Comparison of ENCODE assay signal across 14 mouse cellular contexts in genomic region chr19:47408656-47409055, GRCm38 (mm10). TPM values are rescaled to one million over a fixed set of nuclear protein-coding genes. Genes with fewer than 3 reads are reported as not detected.
A peak's percentile ranks its signal among the peaks of the same experiment; 100 is the strongest.
DNase-seq lines count a peak whose midpoint lies in the region; ATAC-seq and TF ChIP-seq lines count a peak whose summit lies in the region.
"Had no signal": no experiment of that assay in that cellular context is flagged by ENCODE, and none has a peak within 500 bp of the region (broad histone marks: within the 10 kb centered on the region; RNA-seq: fewer than 3 reads in every experiment).

No protein-coding gene starts in this region.

- no peak for TF ChIP-seq CTCF in kidney, postnatal 0 days (IDR thresholded peaks at IDR 0.05; ENCODE audit: low read depth)

- 0 out of 2 replicates have a peak, but pooled peaks have one; percentile 50 for ATAC-seq in frontal cortex, adult (ENCODE audit: low TSS enrichment)
- no peak for ATAC-seq in kidney, postnatal 0 days (replicated peaks; ENCODE audit: low FRiP score, low read depth)
- ATAC-seq in embryonic facial prominence, embryonic 12.5 days (ENCODE audit: insufficient number of reproducible peaks, insufficient read depth, low FRiP score, low TSS enrichment) = no peak
- ATAC-seq: intestine, postnatal 0 days; lung, postnatal 0 days had no signal

- H3K4me3 ChIP-seq in kidney, postnatal 0 days (replicated peaks; ENCODE audit: low read depth, low read length) = no peak overlapping the region
- no peak overlapping the region for H3K4me3 ChIP-seq in embryonic facial prominence, embryonic 12.5 days
- H3K4me3 ChIP-seq: stomach, embryonic 15.5 days had no signal

- no peak overlapping the region for H3K4me2 ChIP-seq in kidney, postnatal 0 days (ENCODE audit: low read length)
- H3K4me2 ChIP-seq in embryonic facial prominence, embryonic 12.5 days (replicated peaks) = no peak overlapping the region
- H3K4me2 ChIP-seq: stomach, embryonic 15.5 days had no signal

- intact Hi-C loops in heart, postnatal 10 days (cut with DNase I) = no loop called here

- no peak overlapping the region for H3K27ac ChIP-seq in kidney, postnatal 0 days
- peak overlapping the region; percentile 4; the same call in 1 of the 2 replicates for H3K27ac ChIP-seq in embryonic facial prominence, embryonic 12.5 days
- H3K27ac ChIP-seq: stomach, embryonic 15.5 days had no signal

- H3K36me3 ChIP-seq in kidney, postnatal 0 days (ENCODE audit: insufficient read depth, low read length) = no peaks in the 10 kb centered on the region
- H3K36me3 ChIP-seq in embryonic facial prominence, embryonic 12.5 days = no peaks in the 10 kb centered on the region; the same call in 1 of the 2 replicates

- 50% methylated on average over 7 of the region's 7 CpGs for WGBS in kidney, postnatal 0 days
- WGBS in embryonic facial prominence, embryonic 12.5 days = 31% methylated on average over 7 of the region's 7 CpGs

- DNase-seq in frontal cortex, postnatal 36 days (ENCODE audit: low spot score in 2 of 2) = no peak
- DNase-seq in kidney, postnatal 0 days (ENCODE audit: low spot score) = peak; percentile 58
- DNase-seq in kidney, postnatal 14 days = no peak
- peak; percentile 52 to 60 for DNase-seq in heart, postnatal 10 days
- DNase-seq in left cerebral cortex, adult 11 months (ENCODE audit: low spot score) = no peak
- no peak for DNase-seq in adrenal gland, adult 8-10 months
- DNase-seq: B cell, adult 2 months; cerebellum, adult 8-10 months; thymus, postnatal 36 days had no signal

- H3K27me3 ChIP-seq in kidney, postnatal 0 days (ENCODE audit: insufficient read depth, low read length) = no peaks in the 10 kb centered on the region
- no peaks in the 10 kb centered on the region for H3K27me3 ChIP-seq in embryonic facial prominence, embryonic 12.5 days
- H3K27me3 ChIP-seq: stomach, embryonic 15.5 days had no signal

- H3K9me3 ChIP-seq in kidney, postnatal 0 days (replicated peaks; ENCODE audit: low read length) = no peaks in the 10 kb centered on the region
- no peaks in the 10 kb centered on the region for H3K9me3 ChIP-seq in embryonic facial prominence, embryonic 12.5 days
- H3K9me3 ChIP-seq: stomach, embryonic 15.5 days had no signal

- peaks cover 8% of the 10 kb centered on the region; the same call in 1 of the 2 replicates for H3K4me1 ChIP-seq in kidney, postnatal 0 days (replicated peaks; ENCODE audit: insufficient read depth, low read length)
- H3K4me1 ChIP-seq in embryonic facial prominence, embryonic 12.5 days = peaks cover 23% of the 10 kb centered on the region; the same call in 1 of the 2 replicates

- H3K9ac ChIP-seq in kidney, postnatal 0 days (ENCODE audit: low read depth, low read length) = no peak overlapping the region
- no peak overlapping the region for H3K9ac ChIP-seq in embryonic facial prominence, embryonic 12.5 days
- H3K9ac ChIP-seq: stomach, embryonic 15.5 days had no signal

RNA-seq across cellular contexts. Expression of gene Sh3pxd2a, which starts 55.5 kb away (rescaled TPM):
- 4.1 TPM in 2 replicates for polyA plus RNA-seq in kidney, postnatal 0 days (2015; fragmentation: Nextera tagmentation; extraction: Ambion mirVana)
- 8.2 and 8.4 TPM in 2 replicates for polyA plus RNA-seq in embryonic facial prominence, embryonic 12.5 days (2016; fragmentation: Nextera tagmentation; extraction: Ambion mirVana)
- 10 to 100 TPM; 87.9 to 93.7 TPM for total RNA-seq in heart, postnatal 10 days (2021)
- 10 to 100 TPM; 26.9 to 54.9 (median 36.4) TPM for total RNA-seq in adrenal gland, adult 8-10 months (2022)

Comparison
In these comparisons a context has a peak if more than half of its experiments do, and no peak if none do; other contexts are left out.
1. DNase-seq: peak in kidney, postnatal 0 days (single experiment) and heart, postnatal 10 days (2 of 2); none in frontal cortex, postnatal 36 days (0 of 2), kidney, postnatal 14 days (single experiment), left cerebral cortex, adult 11 months (single experiment) and adrenal gland, adult 8-10 months (single experiment).